Mouse (Mus musculus): ENCODE measurements around the gene Spg21.

DNA sequence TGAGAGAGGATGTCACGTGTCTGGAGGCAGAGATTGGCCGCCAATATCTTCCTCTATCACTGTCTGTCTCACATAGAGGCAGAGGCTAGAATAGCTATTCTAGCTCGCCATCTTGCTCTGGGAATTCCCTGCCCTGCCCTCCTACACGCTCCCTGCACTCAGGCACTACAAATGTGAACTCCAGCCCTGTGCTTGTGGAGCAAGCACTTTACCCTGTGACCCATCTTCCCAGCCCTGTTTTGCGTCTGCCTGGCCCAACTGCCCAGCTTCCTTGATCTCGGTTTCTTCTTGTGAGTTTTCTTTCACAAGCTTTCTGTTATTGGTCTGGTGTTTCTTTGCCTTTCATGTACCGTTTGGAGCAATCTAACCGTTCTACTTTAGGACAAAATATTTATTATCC, 18.4 kb downstream of the Spg21 start:
- TF ChIP-seq CTCF (IDR thresholded peaks at IDR 0.05; ENCODE audit: extremely low read depth, insufficient read depth, low read length) (no peak), POLR2A (IDR thresholded peaks at IDR 0.05; ENCODE audit: extremely low read depth, insufficient read depth, low read length) (no peak)
